Mouse (Mus musculus): Measurements from ENCODE around the gene Zfp706. TPM values are rescaled to one million over a fixed set of nuclear protein-coding genes. Genes with fewer than 3 reads are reported as not detected.

The Zfp706 gene
- polyA plus RNA-seq, 1 experiment from 2014 or later: 426 TPM

DNA sequence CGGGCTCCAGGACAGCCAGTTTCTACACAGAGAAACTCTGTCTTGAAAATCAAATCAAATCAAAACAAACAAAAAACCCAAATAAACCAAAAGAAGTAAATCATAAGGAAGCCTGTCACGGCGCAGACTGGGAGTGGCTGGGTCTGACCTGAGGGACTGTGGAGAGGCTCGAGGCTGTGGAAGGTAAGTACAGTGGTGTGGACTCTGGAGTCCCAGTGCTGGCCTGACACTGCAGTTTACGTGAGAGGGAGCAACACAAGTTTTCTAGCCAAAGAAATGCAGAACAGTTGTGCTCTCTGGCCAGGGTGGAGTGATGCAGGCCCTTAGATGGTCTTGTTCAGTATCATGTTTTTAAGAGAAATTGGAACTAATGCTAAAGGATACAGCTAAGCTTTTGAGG lies 31.9 kb downstream of the Zfp706 start:
- H3K27me3 ChIP-seq (replicated peaks): no peaks in the 10 kb centered on the region
- H3K4me1 ChIP-seq: peaks cover 52% of the 10 kb centered on the region
- H3K4me3 ChIP-seq: no peak overlapping the region
- H3K4me2 ChIP-seq: no peak overlapping the region
- WGBS: 79% methylated on average over 5 of the region's 5 CpGs
- no peaks in the 10 kb centered on the region for H3K9me3 ChIP-seq
- H3K9ac ChIP-seq: no peak overlapping the region; the same call in 1 of the 2 replicates
- ATAC-seq (ENCODE audit: extremely low read depth, insufficient number of reproducible peaks, low FRiP score, low TSS enrichment): no peak
- H3K27ac ChIP-seq (replicated peaks): no peak overlapping the region
- H3K36me3 ChIP-seq: no peaks in the 10 kb centered on the region

DNA sequence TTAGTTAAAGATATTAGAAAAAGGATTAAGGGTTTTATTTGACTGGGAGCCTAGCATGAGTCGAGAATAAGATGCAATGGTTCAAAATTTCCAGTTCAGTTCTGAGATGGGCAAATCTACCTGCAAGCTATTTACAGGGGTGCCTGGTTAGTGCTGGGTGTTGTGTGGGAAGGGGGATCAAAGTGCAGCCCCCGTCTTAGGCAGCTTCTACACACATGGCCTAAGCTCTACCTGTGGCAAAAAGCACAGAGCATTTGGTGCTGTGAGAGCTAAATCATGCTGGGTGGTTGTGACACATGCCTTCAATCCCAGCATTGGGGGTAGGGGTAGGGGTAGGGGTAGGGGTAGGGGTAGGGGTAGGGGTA lies 32.3 kb downstream of the Zfp706 start:
- Histone ChIP-seq H3K4me1 (peaks cover 49% of the 10 kb centered on the region), H3K9me3 (no peaks in the 10 kb centered on the region), H3K27ac (replicated peaks) (no peak overlapping the region), H3K9ac (no peak overlapping the region), H3K36me3 (no peaks in the 10 kb centered on the region), H3K4me3 (no peak overlapping the region), H3K27me3 (replicated peaks) (no peaks in the 10 kb centered on the region), H3K4me2 (no peak overlapping the region)
- ATAC-seq (ENCODE audit: extremely low read depth, insufficient number of reproducible peaks, low FRiP score, low TSS enrichment): no peak
- 80% methylated on average over 2 of the region's 2 CpGs for WGBS

DNA sequence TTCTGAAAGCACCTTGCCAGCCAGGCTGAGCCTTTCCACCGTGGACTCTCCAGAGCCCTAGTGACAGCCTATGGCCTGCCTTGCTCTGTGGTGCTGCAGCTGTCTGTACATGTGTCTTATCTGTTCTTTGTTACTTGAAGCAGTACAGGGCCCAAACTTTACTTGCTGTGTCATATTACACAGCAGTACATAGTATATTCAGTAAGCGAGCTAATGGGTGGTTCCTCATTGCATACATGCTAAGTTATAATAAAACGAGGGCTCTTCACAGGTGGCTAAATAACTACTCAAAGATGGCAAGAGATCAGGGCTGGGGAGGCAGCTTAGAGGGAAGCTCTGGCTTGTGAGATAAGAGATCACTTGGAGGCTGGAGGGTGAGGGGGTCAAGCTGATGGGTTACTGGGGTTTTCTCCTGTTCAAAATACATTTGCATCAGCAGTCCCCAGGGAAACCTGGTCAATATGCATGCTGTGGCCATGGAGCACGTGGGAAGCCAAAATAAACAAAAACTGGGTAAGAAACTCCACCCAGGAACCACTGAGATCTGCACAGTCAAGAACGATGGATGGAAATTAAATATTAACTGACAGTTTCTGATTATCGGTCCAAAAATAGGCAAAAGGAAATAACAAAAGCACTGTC lies 32.8 kb downstream of the Zfp706 start:
- Histone ChIP-seq H3K27ac (replicated peaks) (peak overlapping the region; percentile 36), H3K4me2 (no peak overlapping the region), H3K36me3 (no peaks in the 10 kb centered on the region), H3K4me3 (no peak overlapping the region), H3K9ac (0 out of 2 replicates have a peak overlapping the region, but pooled peaks have one; percentile 8), H3K9me3 (peaks cover 2% of the 10 kb centered on the region; the same call in 1 of the 2 replicates), H3K27me3 (replicated peaks) (no peaks in the 10 kb centered on the region), H3K4me1 (peaks cover 44% of the 10 kb centered on the region)
- ATAC-seq (ENCODE audit: extremely low read depth, insufficient number of reproducible peaks, low FRiP score, low TSS enrichment): no peak
- 41% methylated on average over 6 of the region's 6 CpGs for WGBS

DNA sequence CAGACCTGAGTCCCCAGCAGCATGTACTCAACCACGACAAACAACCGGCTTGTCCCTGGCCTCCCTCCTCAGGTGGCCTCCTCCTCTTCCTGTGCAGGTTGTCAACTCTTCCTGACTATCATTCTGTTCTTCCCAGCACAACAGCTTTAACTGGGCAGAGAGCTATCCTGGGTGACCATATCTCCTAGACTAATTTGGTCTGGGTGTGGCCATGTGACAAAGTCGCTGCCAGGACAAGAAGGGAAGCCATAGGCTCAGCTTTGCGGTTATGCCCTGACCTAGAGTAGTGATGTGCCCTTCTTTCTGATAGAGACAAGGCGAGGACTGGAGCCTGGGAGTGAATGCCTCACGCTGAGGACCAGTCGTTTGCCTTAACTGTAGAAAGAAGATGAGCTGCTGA lies 33.9 kb downstream of the Zfp706 start:
- no peaks in the 10 kb centered on the region for H3K27me3 ChIP-seq (replicated peaks)
- H3K4me3 ChIP-seq: no peak overlapping the region
- no peak overlapping the region for H3K4me2 ChIP-seq
- H3K27ac ChIP-seq (replicated peaks): peak overlapping the region; percentile 36; the same call in 1 of the 2 replicates
- H3K4me1 ChIP-seq: peaks cover 36% of the 10 kb centered on the region
- WGBS: 52% methylated on average over 7 of the region's 7 CpGs
- no peak for ATAC-seq (ENCODE audit: extremely low read depth, insufficient number of reproducible peaks, low FRiP score, low TSS enrichment)
- H3K9me3 ChIP-seq: peaks cover 2% of the 10 kb centered on the region; the same call in 1 of the 2 replicates
- no peak overlapping the region for H3K9ac ChIP-seq
- no peaks in the 10 kb centered on the region for H3K36me3 ChIP-seq

DNA sequence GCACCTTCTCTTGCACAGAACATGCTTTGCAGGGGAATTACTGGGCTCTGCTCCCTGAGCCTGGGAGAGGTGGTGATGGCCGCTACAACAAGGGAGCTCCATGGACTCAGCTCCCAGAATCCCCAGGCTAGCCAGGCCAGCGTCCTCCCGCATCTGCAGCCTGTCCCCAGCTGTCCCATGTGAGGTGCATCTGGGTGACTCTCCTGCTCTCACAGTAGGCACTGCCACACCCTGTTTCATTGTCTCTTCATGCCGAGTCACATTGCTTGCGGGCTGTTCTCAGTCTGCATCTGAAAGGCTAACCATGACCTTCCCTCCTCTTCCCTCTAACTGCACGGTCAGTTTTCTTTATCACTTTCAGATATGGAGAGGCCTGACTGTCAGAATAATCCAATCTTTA lies 34.3 kb downstream of the Zfp706 start:
- Histone ChIP-seq H3K4me3 (no peak overlapping the region), H3K4me2 (no peak overlapping the region), H3K9me3 (peaks cover 2% of the 10 kb centered on the region; the same call in 1 of the 2 replicates), H3K9ac (no peak overlapping the region), H3K4me1 (peaks cover 36% of the 10 kb centered on the region), H3K27me3 (replicated peaks) (no peaks in the 10 kb centered on the region), H3K36me3 (no peaks in the 10 kb centered on the region), H3K27ac (replicated peaks) (peak overlapping the region; percentile 26; the same call in 1 of the 2 replicates)
- 59% methylated on average over 6 of the region's 6 CpGs for WGBS
- no peak for ATAC-seq (ENCODE audit: extremely low read depth, insufficient number of reproducible peaks, low FRiP score, low TSS enrichment)

DNA sequence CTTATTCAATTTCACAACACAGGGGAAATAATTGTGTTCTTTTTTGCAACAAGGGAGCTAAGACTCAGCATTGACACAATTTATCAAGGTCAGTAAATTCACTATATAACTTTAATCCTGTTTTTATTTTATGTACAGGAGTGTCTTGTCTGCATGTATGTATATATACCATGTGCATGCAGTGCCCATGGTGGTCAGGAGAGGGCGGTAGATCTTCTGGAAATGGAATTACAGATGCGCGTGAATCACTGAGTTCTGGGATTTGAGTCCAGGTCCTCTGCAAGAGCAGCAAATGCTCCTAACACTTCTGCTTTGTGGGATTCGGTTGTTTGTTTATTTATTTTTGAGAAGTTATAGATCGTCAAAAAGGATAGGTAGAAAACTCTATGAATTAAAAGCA lies 37.8 kb downstream of the Zfp706 start:
- Histone ChIP-seq H3K4me3 (no peak overlapping the region), H3K27me3 (replicated peaks) (no peaks in the 10 kb centered on the region), H3K27ac (replicated peaks) (no peak overlapping the region), H3K9ac (no peak overlapping the region), H3K4me1 (peaks cover 51% of the 10 kb centered on the region), H3K4me2 (no peak overlapping the region), H3K36me3 (no peaks in the 10 kb centered on the region), H3K9me3 (peaks cover 2% of the 10 kb centered on the region; the same call in 1 of the 2 replicates)
- WGBS: 81% methylated on average over 5 of the region's 5 CpGs
- no peak for ATAC-seq (ENCODE audit: extremely low read depth, insufficient number of reproducible peaks, low FRiP score, low TSS enrichment)

DNA sequence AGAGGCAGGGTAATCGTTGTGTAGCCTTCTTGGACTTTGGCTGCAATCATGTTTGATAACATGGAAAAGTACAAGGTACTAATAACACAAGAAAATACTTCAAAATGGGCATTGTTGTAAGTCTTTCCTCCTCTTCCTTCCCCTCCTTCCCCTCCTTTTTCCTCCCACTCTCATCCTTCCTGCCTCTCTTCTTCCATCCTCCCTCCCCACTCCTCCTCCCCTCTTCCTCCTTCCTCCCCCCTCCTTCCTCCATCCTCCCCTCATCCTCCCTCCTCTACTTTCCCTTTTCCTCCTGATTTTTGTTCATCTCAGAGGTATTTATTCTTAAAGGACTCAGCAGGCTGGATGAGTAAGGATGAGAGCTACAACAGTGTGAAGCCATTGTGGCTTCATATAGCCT lies 39.3 kb downstream of the Zfp706 start:
- no peaks in the 10 kb centered on the region for H3K27me3 ChIP-seq (replicated peaks)
- no peak for ATAC-seq (ENCODE audit: extremely low read depth, insufficient number of reproducible peaks, low FRiP score, low TSS enrichment)
- WGBS: 50% methylated on average over 1 of the region's 1 CpGs
- no peak overlapping the region for H3K27ac ChIP-seq (replicated peaks)
- H3K9me3 ChIP-seq: peaks cover 2% of the 10 kb centered on the region; the same call in 1 of the 2 replicates
- H3K9ac ChIP-seq: no peak overlapping the region
- H3K4me3 ChIP-seq: no peak overlapping the region
- peak overlapping the region; percentile 59; the same call in 1 of the 2 replicates for H3K4me2 ChIP-seq
- H3K4me1 ChIP-seq: peaks cover 37% of the 10 kb centered on the region
- no peaks in the 10 kb centered on the region for H3K36me3 ChIP-seq

DNA sequence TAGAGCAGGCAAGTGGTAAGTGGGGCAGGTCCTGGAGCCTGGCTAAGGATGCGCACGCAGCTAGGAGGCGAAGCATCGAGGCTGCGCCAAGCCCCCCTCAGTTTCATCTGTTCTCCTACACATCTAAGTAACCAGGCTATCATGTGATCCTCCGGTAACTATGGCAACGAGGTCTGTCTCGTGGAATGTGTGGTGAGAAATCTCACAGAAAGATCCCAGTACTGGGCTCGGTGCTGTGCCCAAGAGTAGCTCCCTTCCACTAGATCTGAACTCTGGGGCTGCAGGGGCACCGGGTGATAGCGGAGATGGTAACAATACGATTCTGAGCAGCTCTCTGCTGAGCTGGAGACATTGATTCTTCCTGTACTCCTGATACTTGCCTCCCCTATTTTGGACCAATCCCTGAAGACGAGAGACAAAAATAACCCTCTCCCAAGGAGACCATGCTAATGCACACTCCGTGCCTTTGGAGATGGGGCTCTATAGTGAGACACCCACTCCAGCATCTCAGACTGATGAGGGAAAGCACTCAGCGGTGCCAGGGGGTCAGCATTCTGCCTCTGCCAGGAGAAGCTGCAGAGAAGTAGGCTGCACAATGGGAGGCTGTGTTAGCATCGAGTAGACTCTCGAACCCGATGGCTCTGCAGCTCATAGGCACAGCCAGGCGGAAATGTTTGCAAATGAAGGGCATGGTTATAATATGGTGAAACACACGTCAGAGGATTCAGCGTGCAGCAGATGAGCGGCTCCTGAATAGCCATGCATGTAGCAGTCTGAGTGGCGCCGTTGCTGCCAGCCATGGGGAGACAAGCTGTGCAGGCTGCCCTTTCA lies 40.0 kb downstream of the Zfp706 start:
- H3K9me3 ChIP-seq: peaks cover 2% of the 10 kb centered on the region; the same call in 1 of the 2 replicates
- peaks cover 38% of the 10 kb centered on the region for H3K4me1 ChIP-seq
- peak overlapping the region; percentile 24 for H3K4me3 ChIP-seq
- ATAC-seq (ENCODE audit: extremely low read depth, insufficient number of reproducible peaks, low FRiP score, low TSS enrichment): no peak
- H3K27me3 ChIP-seq (replicated peaks): no peaks in the 10 kb centered on the region
- WGBS: 33% methylated on average over 24 of the region's 24 CpGs
- H3K27ac ChIP-seq (replicated peaks): no peak overlapping the region
- no peaks in the 10 kb centered on the region for H3K36me3 ChIP-seq
- H3K9ac ChIP-seq: peak overlapping the region; percentile 56
- H3K4me2 ChIP-seq: peak overlapping the region; percentile 59

DNA sequence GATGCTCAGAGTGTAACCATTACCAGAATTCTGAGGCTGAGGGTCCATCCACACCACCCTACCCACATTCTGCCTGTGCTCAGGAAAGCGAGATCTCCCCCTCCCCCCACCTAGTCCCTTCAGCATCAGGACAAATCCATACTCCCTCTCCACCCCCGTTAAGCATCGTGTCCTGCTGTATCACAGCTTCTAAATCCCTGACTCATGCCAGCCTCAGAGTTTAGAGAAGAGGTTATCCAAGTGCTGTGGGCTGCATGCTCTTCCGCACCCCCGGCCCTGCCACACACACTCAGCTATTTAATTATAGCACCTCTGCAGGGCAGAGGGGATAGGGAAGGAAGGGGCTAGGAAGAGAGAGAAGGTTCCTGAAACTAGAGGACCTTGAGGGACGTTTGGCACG lies 40.6 kb downstream of the Zfp706 start:
- Histone ChIP-seq H3K9ac (peak overlapping the region; percentile 56), H3K4me1 (peaks cover 38% of the 10 kb centered on the region), H3K4me2 (peak overlapping the region; percentile 59), H3K27ac (replicated peaks) (no peak overlapping the region), H3K36me3 (no peaks in the 10 kb centered on the region), H3K4me3 (peak overlapping the region; percentile 24; the same call in 1 of the 2 replicates), H3K9me3 (peaks cover 2% of the 10 kb centered on the region; the same call in 1 of the 2 replicates), H3K27me3 (replicated peaks) (no peaks in the 10 kb centered on the region)
- ATAC-seq (ENCODE audit: extremely low read depth, insufficient number of reproducible peaks, low FRiP score, low TSS enrichment): no peak
- WGBS: 29% methylated on average over 7 of the region's 7 CpGs

DNA sequence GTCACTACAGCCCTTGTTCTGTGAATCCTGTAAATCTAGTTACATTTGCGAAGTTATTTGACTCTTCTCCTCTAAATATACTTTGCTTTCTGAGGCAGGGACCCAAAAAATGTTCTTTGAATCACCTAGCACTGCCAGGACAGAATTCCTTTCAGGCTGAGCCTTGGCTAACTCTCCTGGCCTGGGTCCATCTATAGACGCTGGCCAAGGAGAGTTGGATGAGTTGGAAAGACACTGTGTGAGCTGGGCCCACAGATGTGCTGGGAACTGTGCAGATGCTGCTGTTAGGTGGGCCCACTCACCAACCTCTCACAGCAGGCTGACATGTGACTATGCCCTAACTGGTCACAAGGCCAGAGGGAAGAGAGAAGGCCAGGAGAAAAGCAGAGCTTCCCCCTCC lies 41.1 kb downstream of the Zfp706 start:
- WGBS: 77% methylated on average over 2 of the region's 2 CpGs
- Histone ChIP-seq H3K36me3 (no peaks in the 10 kb centered on the region), H3K9ac (no peak overlapping the region), H3K9me3 (peaks cover 2% of the 10 kb centered on the region; the same call in 1 of the 2 replicates), H3K4me1 (peaks cover 38% of the 10 kb centered on the region), H3K27me3 (replicated peaks) (no peaks in the 10 kb centered on the region), H3K27ac (replicated peaks) (no peak overlapping the region), H3K4me2 (no peak overlapping the region), H3K4me3 (no peak overlapping the region)
- ATAC-seq (ENCODE audit: extremely low read depth, insufficient number of reproducible peaks, low FRiP score, low TSS enrichment): no peak

DNA sequence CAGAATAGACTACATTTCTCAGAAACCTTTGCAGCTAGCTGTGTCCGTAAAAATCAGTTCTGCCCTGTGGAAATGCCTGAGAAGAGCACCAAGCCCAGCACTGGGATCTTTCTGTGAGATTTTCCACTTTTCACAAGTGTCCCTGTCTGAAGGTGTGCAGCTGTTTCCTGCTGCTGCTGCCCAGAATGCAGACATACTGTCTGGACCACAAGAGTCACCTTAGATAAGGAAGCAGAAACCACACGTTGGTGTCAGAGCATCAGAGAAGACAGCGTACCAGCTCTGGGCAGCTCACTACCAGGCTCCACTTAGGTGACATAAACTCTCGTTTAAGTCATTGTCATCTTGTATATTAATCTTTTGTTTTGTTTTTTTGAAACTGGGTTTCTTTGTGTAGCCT lies 41.8 kb downstream of the Zfp706 start:
- Histone ChIP-seq H3K9me3 (peaks cover 2% of the 10 kb centered on the region; the same call in 1 of the 2 replicates), H3K4me1 (peaks cover 38% of the 10 kb centered on the region), H3K4me3 (no peak overlapping the region), H3K36me3 (no peaks in the 10 kb centered on the region), H3K27ac (replicated peaks) (no peak overlapping the region), H3K27me3 (replicated peaks) (no peaks in the 10 kb centered on the region), H3K4me2 (no peak overlapping the region), H3K9ac (no peak overlapping the region)
- ATAC-seq (ENCODE audit: extremely low read depth, insufficient number of reproducible peaks, low FRiP score, low TSS enrichment): no peak
- WGBS: 52% methylated on average over 4 of the region's 4 CpGs
